Mouse (Mus musculus): ENCODE results near the gene Dagla. TPM values are rescaled to one million over a fixed set of nuclear protein-coding genes. Genes with fewer than 3 reads are reported as not detected.

Gene Dagla
- polyA plus RNA-seq, 1 experiment, result 9.6 TPM

GRCm38 (mm10) chr19:10277759-10278158, 26.9 kb downstream of the Dagla start:
- Histone ChIP-seq H3K4me3 (no peak overlapping the region), H3K79me2 (ENCODE audit: control insufficient read depth, insufficient read depth) (peaks cover 13% of the 10 kb centered on the region), H3K4me2 (ENCODE audit: low read depth) (no peak overlapping the region), H3K27me3 (ENCODE audit: control insufficient read depth, insufficient read depth, insufficient read length) (no peaks in the 10 kb centered on the region), H3K36me3 (ENCODE audit: control insufficient read depth, insufficient read depth) (no peaks in the 10 kb centered on the region), H3ac (ENCODE audit: control insufficient read depth, insufficient read length) (no peak overlapping the region)
- TF ChIP-seq E2F4 (IDR thresholded peaks at IDR 0.05; ENCODE audit: insufficient read depth) (no peak), MAX (IDR thresholded peaks at IDR 0.05; ENCODE audit: low read depth) (no peak), SRF (IDR thresholded peaks at IDR 0.05; ENCODE audit: control insufficient read depth, insufficient read length, low read depth) (no peak), MYOD1 (IDR thresholded peaks at IDR 0.05; ENCODE audit: control insufficient read depth in 1 of 3, insufficient read length in 2 of 3, low read depth in 2 of 3) (peak in 1 of 3 experiments; percentile 42), MYOG (IDR thresholded peaks at IDR 0.05; ENCODE audit: control insufficient read depth in 1 of 3, insufficient read depth in 1 of 3, insufficient read length in 2 of 3, low read depth in 2 of 3) (no peak), POLR2A (IDR thresholded peaks at IDR 0.05; ENCODE audit: insufficient read length, low read depth) (no peak), CEBPB (IDR thresholded peaks at IDR 0.05; ENCODE audit: insufficient read depth, poor library complexity, severe bottlenecking) (no peak), REST (IDR thresholded peaks at IDR 0.05; ENCODE audit: insufficient read depth, insufficient read length) (no peak)

- Histone ChIP-seq H3K27me3 (ENCODE audit: control insufficient read depth, insufficient read depth, insufficient read length) (no peaks in the 10 kb centered on the region), H3K4me2 (ENCODE audit: low read depth) (no peak overlapping the region), H3K4me3 (no peak overlapping the region)
Measured at GRCm38 (mm10) chr19:10277331-10277730, 27.3 kb downstream of the Dagla start.

GRCm38 (mm10) chr19:10276483-10277144, 28.1 kb downstream of the Dagla start:
- no peak overlapping the region for H3K4me3 ChIP-seq

More at GRCm38 (mm10) chr19:10277331-10277730, 27.3 kb downstream of the Dagla start:
- Histone ChIP-seq H3K36me3 (ENCODE audit: control insufficient read depth, insufficient read depth) (no peaks in the 10 kb centered on the region), H3K79me2 (ENCODE audit: control insufficient read depth, insufficient read depth) (peaks cover 13% of the 10 kb centered on the region), H3ac (ENCODE audit: control insufficient read depth, insufficient read length) (no peak overlapping the region)
- TF ChIP-seq POLR2A (IDR thresholded peaks at IDR 0.05; ENCODE audit: insufficient read length, low read depth) (no peak), MAX (IDR thresholded peaks at IDR 0.05; ENCODE audit: low read depth) (no peak), REST (IDR thresholded peaks at IDR 0.05; ENCODE audit: insufficient read depth, insufficient read length) (no peak), SRF (IDR thresholded peaks at IDR 0.05; ENCODE audit: control insufficient read depth, insufficient read length, low read depth) (no peak), USF1 (IDR thresholded peaks at IDR 0.05; ENCODE audit: low read depth) (no peak), TCF3 (IDR thresholded peaks at IDR 0.05; ENCODE audit: insufficient read length, low read depth) (no peak), CEBPB (IDR thresholded peaks at IDR 0.05; ENCODE audit: insufficient read depth, poor library complexity, severe bottlenecking) (no peak), MYOG (IDR thresholded peaks at IDR 0.05; ENCODE audit: control insufficient read depth in 1 of 3, insufficient read depth in 1 of 3, insufficient read length in 2 of 3, low read depth in 2 of 3) (no peak), MYOD1 (IDR thresholded peaks at IDR 0.05; ENCODE audit: control insufficient read depth in 1 of 3, insufficient read length in 2 of 3, low read depth in 2 of 3) (no peak), E2F4 (IDR thresholded peaks at IDR 0.05; ENCODE audit: insufficient read depth) (no peak), POLR2AphosphoS2 (IDR thresholded peaks at IDR 0.05; ENCODE audit: insufficient read length, low read depth) (no peak), TCF12 (IDR thresholded peaks at IDR 0.05; ENCODE audit: insufficient read depth, poor library complexity, severe bottlenecking) (no peak)

GRCm38 (mm10) chr19:10274056-10274455, 30.6 kb downstream of the Dagla start:
- Histone ChIP-seq H3K4me3 (no peak overlapping the region), H3K79me2 (ENCODE audit: control insufficient read depth, insufficient read depth) (peaks cover 6% of the 10 kb centered on the region), H3ac (ENCODE audit: control insufficient read depth, insufficient read length) (no peak overlapping the region), H3K36me3 (ENCODE audit: control insufficient read depth, insufficient read depth) (no peaks in the 10 kb centered on the region), H3K27me3 (ENCODE audit: control insufficient read depth, insufficient read depth, insufficient read length) (no peaks in the 10 kb centered on the region), H3K4me2 (ENCODE audit: low read depth) (no peak overlapping the region)
- no peak for TF ChIP-seq SRF (IDR thresholded peaks at IDR 0.05; ENCODE audit: control insufficient read depth, insufficient read length, low read depth)
- TF ChIP-seq MAX (IDR thresholded peaks at IDR 0.05; ENCODE audit: low read depth), result no peak
- no peak for TF ChIP-seq REST (IDR thresholded peaks at IDR 0.05; ENCODE audit: insufficient read depth, insufficient read length)
- no peak for TF ChIP-seq CEBPB (IDR thresholded peaks at IDR 0.05; ENCODE audit: insufficient read depth, poor library complexity, severe bottlenecking)
- no peak for TF ChIP-seq MYOG (IDR thresholded peaks at IDR 0.05; ENCODE audit: control insufficient read depth in 1 of 3, insufficient read depth in 1 of 3, insufficient read length in 2 of 3, low read depth in 2 of 3)
- no peak for TF ChIP-seq TCF3 (IDR thresholded peaks at IDR 0.05; ENCODE audit: insufficient read length, low read depth)
- no peak for TF ChIP-seq E2F4 (IDR thresholded peaks at IDR 0.05; ENCODE audit: insufficient read depth)
- no peak for TF ChIP-seq TCF12 (IDR thresholded peaks at IDR 0.05; ENCODE audit: insufficient read depth, poor library complexity, severe bottlenecking)
- no peak for TF ChIP-seq USF1 (IDR thresholded peaks at IDR 0.05; ENCODE audit: low read depth)
- no peak for TF ChIP-seq POLR2A (IDR thresholded peaks at IDR 0.05; ENCODE audit: insufficient read length, low read depth)
- TF ChIP-seq POLR2AphosphoS2 (IDR thresholded peaks at IDR 0.05; ENCODE audit: insufficient read length, low read depth), result no peak
- TF ChIP-seq MYOD1 (IDR thresholded peaks at IDR 0.05; ENCODE audit: control insufficient read depth in 1 of 3, insufficient read length in 2 of 3, low read depth in 2 of 3), result no peak

More at GRCm38 (mm10) chr19:10276483-10277144, 28.1 kb downstream of the Dagla start:
- Histone ChIP-seq H3K36me3 (ENCODE audit: control insufficient read depth, insufficient read depth) (no peaks in the 10 kb centered on the region), H3K27me3 (ENCODE audit: control insufficient read depth, insufficient read depth, insufficient read length) (no peaks in the 10 kb centered on the region), H3K79me2 (ENCODE audit: control insufficient read depth, insufficient read depth) (peaks cover 6% of the 10 kb centered on the region), H3ac (ENCODE audit: control insufficient read depth, insufficient read length) (no peak overlapping the region), H3K4me2 (ENCODE audit: low read depth) (no peak overlapping the region)
- TF ChIP-seq E2F4 (IDR thresholded peaks at IDR 0.05; ENCODE audit: insufficient read depth) (no peak), SRF (IDR thresholded peaks at IDR 0.05; ENCODE audit: control insufficient read depth, insufficient read length, low read depth) (no peak), TCF3 (IDR thresholded peaks at IDR 0.05; ENCODE audit: insufficient read length, low read depth) (no peak), TCF12 (IDR thresholded peaks at IDR 0.05; ENCODE audit: insufficient read depth, poor library complexity, severe bottlenecking) (no peak)

GRCm38 (mm10) chr19:10272746-10273145, 31.9 kb downstream of the Dagla start:
- H3K36me3 ChIP-seq (ENCODE audit: control insufficient read depth, insufficient read depth), result no peaks in the 10 kb centered on the region
- no peaks in the 10 kb centered on the region for H3K27me3 ChIP-seq (ENCODE audit: control insufficient read depth, insufficient read depth, insufficient read length)
- no peak overlapping the region for H3K4me3 ChIP-seq
- no peak overlapping the region for H3ac ChIP-seq (ENCODE audit: control insufficient read depth, insufficient read length)
- no peaks in the 10 kb centered on the region for H3K79me2 ChIP-seq (ENCODE audit: control insufficient read depth, insufficient read depth)
- no peak for TF ChIP-seq MAX (IDR thresholded peaks at IDR 0.05; ENCODE audit: low read depth)
- peak in 1 of 3 experiments; percentile 44 for TF ChIP-seq MYOG (IDR thresholded peaks at IDR 0.05; ENCODE audit: control insufficient read depth in 1 of 3, insufficient read depth in 1 of 3, insufficient read length in 2 of 3, low read depth in 2 of 3)
- peak; percentile 34 for TF ChIP-seq POLR2A (IDR thresholded peaks at IDR 0.05; ENCODE audit: insufficient read length, low read depth)
- TF ChIP-seq MYOD1 (IDR thresholded peaks at IDR 0.05; ENCODE audit: control insufficient read depth in 1 of 3, insufficient read length in 2 of 3, low read depth in 2 of 3), result peak in 2 of 3 experiments; percentile 68 to 79
- no peak for TF ChIP-seq USF1 (IDR thresholded peaks at IDR 0.05; ENCODE audit: low read depth)
- H3K4me2 ChIP-seq (ENCODE audit: low read depth), result peak overlapping the region; percentile 55
